Mouse (Mus musculus) C2C12 (cell line): Measurements from ENCODE around the gene Kcnip1. TPM values are rescaled to one million over a fixed set of nuclear protein-coding genes. Genes with fewer than 3 reads are reported as not detected.
A peak's percentile ranks its signal among the peaks of the same experiment; 100 is the strongest.

Source experiments
- H3K27me3 ChIP-seq: one replicate; pipeline ENCODE4 v1.6.1; 2011; ENCODE audit not compliant: control insufficient read depth, insufficient read depth, insufficient read length
- H3K36me3 ChIP-seq: one replicate; pipeline ENCODE4 v1.6.1; 2011; ENCODE audit not compliant: control insufficient read depth, insufficient read depth
- H3K4me3 ChIP-seq: one replicate; pipeline ENCODE4 v1.5.1; 2011; ENCODE audit warnings: mild to moderate bottlenecking, control low read depth; ENCODE audit not compliant: poor library complexity, insufficient read depth, severe bottlenecking
- H3K79me2 ChIP-seq: one replicate; pipeline ENCODE4 v1.6.1; 2011; ENCODE audit not compliant: control insufficient read depth, insufficient read depth
- H3K79me3 ChIP-seq: one replicate; pipeline ENCODE4 v1.6.1; 2011; ENCODE audit warnings: low read depth, control low read depth
- H3ac ChIP-seq: one replicate; pipeline ENCODE3; 2011; ENCODE audit warnings: low read depth; ENCODE audit not compliant: control insufficient read depth, insufficient read length
- CEBPB ChIP-seq: IDR thresholded peaks from one replicate; pipeline ENCODE4 v1.6.1; 2011; ENCODE audit warnings: low read depth, mild to moderate bottlenecking, control low read depth, moderate library complexity
- CTCF ChIP-seq: IDR thresholded peaks from one replicate; pipeline ENCODE4 v1.5.1; 2011; ENCODE audit not compliant: control insufficient read depth, insufficient read depth, insufficient read length
- FOSL1 ChIP-seq: IDR thresholded peaks from one replicate; pipeline ENCODE4 v1.8.0; 2011; ENCODE audit warnings: mild to moderate bottlenecking, low read length; ENCODE audit not compliant: poor library complexity, insufficient read depth, severe bottlenecking
- MAX ChIP-seq: IDR thresholded peaks from one replicate; pipeline ENCODE4 v1.6.1; 2011; ENCODE audit warnings: mild to moderate bottlenecking, control low read depth
- MYOD1 ChIP-seq: IDR thresholded peaks from one replicate; pipeline ENCODE4 v1.6.1; 2011; ENCODE audit warnings: low read depth; ENCODE audit not compliant: control insufficient read depth, insufficient read length
- MYOG ChIP-seq: IDR thresholded peaks from one replicate; pipeline ENCODE4 v1.6.1; 2011; ENCODE audit not compliant: control insufficient read depth, insufficient read length; ENCODE audit errors: extremely low read depth
- USF1 ChIP-seq: IDR thresholded peaks from one replicate; pipeline ENCODE4 v1.6.1; 2011; ENCODE audit warnings: low read depth, mild to moderate bottlenecking, control low read depth, moderate library complexity
- polyA plus RNA-seq: library from polyadenylated mRNA; unstranded; fragments of >200 nt; fragmentation: generic; extraction: Trizol; gene quantifications from one replicate; pipeline ENCODE4 v1.2.1, GENCODE M21; 2012; ENCODE audit warnings: missing spikeins

Kcnip1 gene
- polyA plus RNA-seq, 1 experiment = not detected

GRCm38 (mm10) chr11:33655861-33656593 is 336.9 kb downstream of the Kcnip1 start:
- TF ChIP-seq CEBPB (no peak), USF1 (no peak), MAX (no peak), MYOD1 (no peak), FOSL1 (no peak), CTCF (no peak), MYOG (no peak)
- Histone ChIP-seq H3ac (no peak overlapping the region), H3K27me3 (no peaks in the 10 kb centered on the region), H3K79me2 (no peaks in the 10 kb centered on the region), H3K79me3 (no peaks in the 10 kb centered on the region), H3K4me3 (no peak overlapping the region), H3K36me3 (no peaks in the 10 kb centered on the region)

- Histone ChIP-seq H3ac (no peak overlapping the region), H3K79me2 (no peaks in the 10 kb centered on the region), H3K27me3 (no peaks in the 10 kb centered on the region), H3K79me3 (no peaks in the 10 kb centered on the region), H3K36me3 (no peaks in the 10 kb centered on the region), H3K4me3 (no peak overlapping the region)
- TF ChIP-seq MAX (no peak), USF1 (no peak), MYOG (no peak), MYOD1 (no peak), CEBPB (no peak), CTCF (no peak), FOSL1 (no peak)
These were observed 337.7 kb downstream of the Kcnip1 start for GRCm38 (mm10) chr11:33655221-33655620.

- Histone ChIP-seq H3K79me3 (no peaks in the 10 kb centered on the region), H3K27me3 (no peaks in the 10 kb centered on the region), H3ac (no peak overlapping the region), H3K36me3 (no peaks in the 10 kb centered on the region), H3K79me2 (no peaks in the 10 kb centered on the region), H3K4me3 (no peak overlapping the region)
- TF ChIP-seq CEBPB = no peak
- TF ChIP-seq MYOD1 = no peak
- no peak for TF ChIP-seq MAX
- no peak for TF ChIP-seq USF1
- TF ChIP-seq MYOG = no peak
- TF ChIP-seq CTCF = no peak
- TF ChIP-seq FOSL1 = no peak
These were observed 338.5 kb downstream of the Kcnip1 start for GRCm38 (mm10) chr11:33654485-33654884.

- Histone ChIP-seq H3ac (no peak overlapping the region), H3K36me3 (no peaks in the 10 kb centered on the region), H3K79me3 (no peaks in the 10 kb centered on the region), H3K27me3 (peaks cover 5% of the 10 kb centered on the region), H3K4me3 (no peak overlapping the region), H3K79me2 (no peaks in the 10 kb centered on the region)
- peak; percentile 60 for TF ChIP-seq USF1
- TF ChIP-seq CTCF = no peak
These were observed 343.6 kb downstream of the Kcnip1 start for GRCm38 (mm10) chr11:33649358-33649757.

GRCm38 (mm10) chr11:33637107-33637506 is 355.8 kb downstream of the Kcnip1 start:
- no peaks in the 10 kb centered on the region for H3K79me3 ChIP-seq
- H3K27me3 ChIP-seq = peaks cover 8% of the 10 kb centered on the region
- H3K36me3 ChIP-seq = no peaks in the 10 kb centered on the region
- no peaks in the 10 kb centered on the region for H3K79me2 ChIP-seq
- TF ChIP-seq USF1 (no peak), CTCF (no peak), FOSL1 (no peak), CEBPB (no peak), MYOG (no peak), MAX (no peak), MYOD1 (no peak)
- H3K4me3 ChIP-seq = no peak overlapping the region
- no peak overlapping the region for H3ac ChIP-seq

GRCm38 (mm10) chr11:33627136-33627742 is 365.7 kb downstream of the Kcnip1 start:
- Histone ChIP-seq H3K79me2 (no peaks in the 10 kb centered on the region), H3K36me3 (no peaks in the 10 kb centered on the region), H3K79me3 (no peaks in the 10 kb centered on the region), H3K4me3 (no peak overlapping the region), H3K27me3 (no peaks in the 10 kb centered on the region), H3ac (no peak overlapping the region)
- no peak for TF ChIP-seq CEBPB
- no peak for TF ChIP-seq MYOG
- TF ChIP-seq CTCF = no peak
- TF ChIP-seq MYOD1 = no peak
- TF ChIP-seq USF1 = no peak
- TF ChIP-seq FOSL1 = no peak
- no peak for TF ChIP-seq MAX
